Mouse (Mus musculus) CH12.LX (cell line): ENCODE measurements around the gene Hist1h3c.
A peak's percentile ranks its signal among the peaks of the same experiment; 100 is the strongest.

ENCODE experiments used
- BHLHE40 ChIP-seq: IDR thresholded peaks from 2 replicates; pipeline ENCODE4 v1.6.1; 2011; ENCODE audit warnings: mild to moderate bottlenecking, low read depth, low read length, improper control_type of control experiment
- CHD1 ChIP-seq: IDR thresholded peaks from 2 replicates; pipeline ENCODE4 v1.6.1; 2012; ENCODE audit warnings: low read depth, low read length, improper control_type of control experiment, inconsistent platforms
- CTCF ChIP-seq, 2 experiments: IDR thresholded peaks in 1 of 2; conservative IDR thresholded peaks in 1 of 2; 2 replicates each; pipeline ENCODE4 v1.5.1; 2011 to 2012; ENCODE audit warnings: low read depth in 2 of 2, low read length in 2 of 2, improper control_type of control experiment in 1 of 2, inconsistent platforms in 1 of 2, mild to moderate bottlenecking in 1 of 2, moderate library complexity in 1 of 2
- ETS1 ChIP-seq: conservative IDR thresholded peaks from 2 replicates; pipeline ENCODE4 v1.6.1; 2012; ENCODE audit warnings: low read depth, mild to moderate bottlenecking, inconsistent platforms, low read length, improper control_type of control experiment, moderate library complexity
- JUN ChIP-seq: IDR thresholded peaks from 2 replicates; pipeline ENCODE4 v1.6.1; 2011; ENCODE audit warnings: low read depth, mild to moderate bottlenecking, low read length, improper control_type of control experiment, moderate library complexity; ENCODE audit not compliant: insufficient read depth
- MAFK ChIP-seq: IDR thresholded peaks from 2 replicates; pipeline ENCODE4 v1.6.1; 2011; ENCODE audit warnings: low read length, improper control_type of control experiment; ENCODE audit not compliant: insufficient replicate concordance
- MAX ChIP-seq: IDR thresholded peaks from 2 replicates; pipeline ENCODE4 v1.6.1; 2011; ENCODE audit warnings: low read length, improper control_type of control experiment
- RCOR1 ChIP-seq: conservative IDR thresholded peaks from 2 replicates; pipeline ENCODE4 v1.6.1; 2012; ENCODE audit warnings: low read depth, mild to moderate bottlenecking, inconsistent platforms, low read length, improper control_type of control experiment
- SMC3 ChIP-seq: IDR thresholded peaks from 2 replicates; pipeline ENCODE4 v1.6.1; 2011; ENCODE audit warnings: low read depth, low read length, improper control_type of control experiment
- USF1 ChIP-seq: IDR thresholded peaks from 2 replicates; pipeline ENCODE4 v1.6.1; 2014; ENCODE audit warnings: low read depth, mild to moderate bottlenecking, inconsistent platforms, low read length, improper control_type of control experiment
- ZMIZ1 ChIP-seq: IDR thresholded peaks from 2 replicates; pipeline ENCODE4 v1.6.1; 2012; ENCODE audit warnings: low read depth, mild to moderate bottlenecking, inconsistent platforms, low read length, improper control_type of control experiment
- ZNF384 ChIP-seq: IDR thresholded peaks from 2 replicates; pipeline ENCODE4 v1.6.1; 2012; ENCODE audit warnings: low read depth, low read length, improper control_type of control experiment, inconsistent platforms

- TF ChIP-seq MAFK = no peak
- no peak for TF ChIP-seq ZNF384
- no peak for TF ChIP-seq ETS1
- TF ChIP-seq CTCF (conservative IDR thresholded peaks at IDR 0.05 in 1 of 2, IDR thresholded peaks at IDR 0.05 in 1 of 2; ENCODE audit: low read depth in 2 of 2, low read length in 2 of 2) = no peak
- no peak for TF ChIP-seq ZMIZ1
- no peak for TF ChIP-seq MAX
- TF ChIP-seq JUN = no peak
- TF ChIP-seq CHD1 = peak; percentile 58; the same call in 1 of the 2 replicates
- no peak for TF ChIP-seq USF1
- no peak for TF ChIP-seq BHLHE40
- no peak for TF ChIP-seq RCOR1
- TF ChIP-seq SMC3 = no peak
Observed at GRCm38 (mm10) chr13:23740910-23741309, 4.5 kb downstream of the Hist1h3c start.
